Mouse (Mus musculus) megakaryocyte progenitor cell, adult 5-6 weeks (primary cell): ENCODE data around the gene Slc17a4. TPM values are rescaled to one million over a fixed set of nuclear protein-coding genes. Genes with fewer than 3 reads are reported as not detected.

ENCODE experiments used
- total RNA-seq, 2 experiments: library from RNA; stranded (forward) in 1 of 2; stranded (reverse) in 1 of 2; fragments of 157-497, 149-512 nt in 1 of 2; fragments of 200-1000 nt in 1 of 2; gene quantifications; 2 replicates each; pipeline versions ENCODE4 v1.2.3 to v1.2.4; 2015 to 2017

Gene Slc17a4
- total RNA-seq, 2 experiments from 2014 or later = 0.33 TPM; not detected in 1

Other genes with a start within 250 kb of the Slc17a4 start
- 17.1 and 19.7 TPM in 2 replicates for gene Hist1h2ac, start 231.1 kb downstream of the Slc17a4 start, total RNA-seq (2015)
- gene Hist1h2ac, start 231.1 kb downstream of the Slc17a4 start, total RNA-seq (2017) = 101 and 110 TPM in 2 replicates
- gene Hist1h2bc, start 230.8 kb downstream of the Slc17a4 start, total RNA-seq (2015) = 36.2 and 54.1 TPM in 2 replicates
- gene Hist1h2bc, start 230.8 kb downstream of the Slc17a4 start, total RNA-seq (2017) = 196 and 235 TPM in 2 replicates
- gene Hist1h1t, start 219.2 kb downstream of the Slc17a4 start, total RNA-seq (2015) = not detected in 2 replicates
- 0.29 TPM in 1 of 2 replicates, not detected in the other for gene Hist1h1t, start 219.2 kb downstream of the Slc17a4 start, total RNA-seq (2017)
- 45.1 and 51.9 TPM in 2 replicates for gene Hist1h4c, start 216.6 kb downstream of the Slc17a4 start, total RNA-seq (2015)
- gene Hist1h4c, start 216.6 kb downstream of the Slc17a4 start, total RNA-seq (2017) = 238 and 311 TPM in 2 replicates
- gene Hfe, start 204.2 kb downstream of the Slc17a4 start, total RNA-seq (2015) = 15.9 and 16.6 TPM in 2 replicates
- 6.0 and 8.7 TPM in 2 replicates for gene Hfe, start 204.2 kb downstream of the Slc17a4 start, total RNA-seq (2017)
- 103 and 110 TPM in 2 replicates for gene Hist1h1c, start 176.2 kb downstream of the Slc17a4 start, total RNA-seq (2015)
- gene Hist1h1c, start 176.2 kb downstream of the Slc17a4 start, total RNA-seq (2017) = 686 and 791 TPM in 2 replicates
- gene Hist1h3c, start 169.4 kb downstream of the Slc17a4 start, total RNA-seq (2015) = 88.8 and 93.1 TPM in 2 replicates
- gene Hist1h3c, start 169.4 kb downstream of the Slc17a4 start, total RNA-seq (2017) = 555 and 756 TPM in 2 replicates
- 232 TPM in 2 replicates for gene Hist1h2bb, start 168.3 kb downstream of the Slc17a4 start, total RNA-seq (2015)
- gene Hist1h2bb, start 168.3 kb downstream of the Slc17a4 start, total RNA-seq (2017) = 3,020 and 3,268 TPM in 2 replicates
- gene Hist1h2ab, start 163.9 kb downstream of the Slc17a4 start, total RNA-seq (2015) = 28.1 and 45.4 TPM in 2 replicates
- 2,397 and 3,405 TPM in 2 replicates for gene Hist1h2ab, start 163.9 kb downstream of the Slc17a4 start, total RNA-seq (2017)
- 332 and 371 TPM in 2 replicates for gene Hist1h3b, start 162.7 kb downstream of the Slc17a4 start, total RNA-seq (2015)
- 579 and 647 TPM in 2 replicates for gene Hist1h3b, start 162.7 kb downstream of the Slc17a4 start, total RNA-seq (2017)
- gene Hist1h4b, start 158.0 kb downstream of the Slc17a4 start, total RNA-seq (2015) = 33.6 and 56.1 TPM in 2 replicates
- 548 and 759 TPM in 2 replicates for gene Hist1h4b, start 158.0 kb downstream of the Slc17a4 start, total RNA-seq (2017)
- gene Hist1h4a, start 153.8 kb downstream of the Slc17a4 start, total RNA-seq (2015) = 39.5 and 40.4 TPM in 2 replicates
- gene Hist1h4a, start 153.8 kb downstream of the Slc17a4 start, total RNA-seq (2017) = 492 and 698 TPM in 2 replicates
- 47.7 and 63.0 TPM in 2 replicates for gene Hist1h3a, start 152.6 kb downstream of the Slc17a4 start, total RNA-seq (2015)
- gene Hist1h3a, start 152.6 kb downstream of the Slc17a4 start, total RNA-seq (2017) = 393 and 612 TPM in 2 replicates
- 151 and 174 TPM in 2 replicates for gene Hist1h1a, start 151.3 kb downstream of the Slc17a4 start, total RNA-seq (2015)
- 2,111 and 2,271 TPM in 2 replicates for gene Hist1h1a, start 151.3 kb downstream of the Slc17a4 start, total RNA-seq (2017)
- gene Trim38, start 145.1 kb downstream of the Slc17a4 start, total RNA-seq (2015) = not detected in 2 replicates
- 0.42 TPM in 1 of 2 replicates, not detected in the other for gene Trim38, start 145.1 kb downstream of the Slc17a4 start, total RNA-seq (2017)
- gene Slc17a2, start 108.0 kb downstream of the Slc17a4 start, total RNA-seq (2015) = not detected in 2 replicates
- not detected in 2 replicates for gene Slc17a2, start 108.0 kb downstream of the Slc17a4 start, total RNA-seq (2017)
- gene Slc17a3, start 75.6 kb downstream of the Slc17a4 start, total RNA-seq (2015) = 0.39 TPM in 1 of 2 replicates, not detected in the other
- gene Slc17a3, start 75.6 kb downstream of the Slc17a4 start, total RNA-seq (2017) = 0.10 TPM in 1 of 2 replicates, not detected in the other
- gene Slc17a1, start 47.3 kb downstream of the Slc17a4 start, total RNA-seq (2015) = not detected in 2 replicates
- not detected in 2 replicates for gene Slc17a1, start 47.3 kb downstream of the Slc17a4 start, total RNA-seq (2017)
- not detected in 2 replicates for gene Hist1h2ba, start 19.1 kb upstream of the Slc17a4 start, total RNA-seq (2015)
- gene Hist1h2ba, start 19.1 kb upstream of the Slc17a4 start, total RNA-seq (2017) = not detected in 2 replicates
- not detected in 2 replicates for gene Hist1h2aa, start 19.5 kb upstream of the Slc17a4 start, total RNA-seq (2015)
- not detected in 2 replicates for gene Hist1h2aa, start 19.5 kb upstream of the Slc17a4 start, total RNA-seq (2017)
- gene Scgn, start 76.2 kb upstream of the Slc17a4 start, total RNA-seq (2015) = not detected in 2 replicates
- not detected in 2 replicates for gene Scgn, start 76.2 kb upstream of the Slc17a4 start, total RNA-seq (2017)